Mouse (Mus musculus): Measurements from ENCODE around the gene Calm4.

Gene Calm4

GRCm38 (mm10) chr13:3862325-3862724 lies 24.8 kb downstream of the Calm4 start:
- no peak for DNase-seq

- no peak for DNase-seq
Observed at GRCm38 (mm10) chr13:3862922-3863580, 25.5 kb downstream of the Calm4 start.

DNA sequence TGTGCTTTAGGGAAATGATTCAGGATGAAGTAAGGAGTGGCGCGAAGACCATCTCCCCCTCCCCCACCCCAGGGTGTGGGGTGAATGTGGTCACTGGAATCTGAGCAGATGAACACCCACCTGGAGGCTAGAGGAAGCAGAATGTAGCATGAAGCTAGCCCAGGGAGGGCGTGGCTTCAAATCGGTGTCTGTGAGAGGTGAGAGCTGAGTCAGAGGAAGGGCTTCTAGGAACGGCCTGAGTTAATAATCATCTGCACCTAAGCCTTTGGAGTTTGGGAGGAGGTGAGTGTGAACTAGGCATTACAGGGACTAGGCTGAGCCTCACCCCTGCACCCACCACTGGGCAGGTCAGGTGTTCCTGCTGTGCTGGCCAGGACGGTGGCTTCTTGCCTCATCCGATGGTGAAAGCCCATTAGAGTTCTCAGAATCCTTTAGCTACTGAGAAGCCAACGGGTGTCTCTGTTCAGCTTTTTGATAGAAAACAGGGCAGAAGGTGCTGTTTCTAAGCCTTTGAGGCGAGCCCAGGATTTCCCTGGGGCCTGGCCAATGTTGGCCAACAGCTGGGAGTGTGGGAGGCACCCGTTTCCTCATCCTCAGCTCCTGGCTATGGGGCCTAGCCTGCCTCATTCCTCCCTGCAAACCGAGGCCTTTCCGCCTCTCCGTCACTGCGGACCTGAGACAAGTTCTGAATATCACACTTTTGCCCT lies 28.2 kb downstream of the Calm4 start:
- DNase-seq: no peak

DNA sequence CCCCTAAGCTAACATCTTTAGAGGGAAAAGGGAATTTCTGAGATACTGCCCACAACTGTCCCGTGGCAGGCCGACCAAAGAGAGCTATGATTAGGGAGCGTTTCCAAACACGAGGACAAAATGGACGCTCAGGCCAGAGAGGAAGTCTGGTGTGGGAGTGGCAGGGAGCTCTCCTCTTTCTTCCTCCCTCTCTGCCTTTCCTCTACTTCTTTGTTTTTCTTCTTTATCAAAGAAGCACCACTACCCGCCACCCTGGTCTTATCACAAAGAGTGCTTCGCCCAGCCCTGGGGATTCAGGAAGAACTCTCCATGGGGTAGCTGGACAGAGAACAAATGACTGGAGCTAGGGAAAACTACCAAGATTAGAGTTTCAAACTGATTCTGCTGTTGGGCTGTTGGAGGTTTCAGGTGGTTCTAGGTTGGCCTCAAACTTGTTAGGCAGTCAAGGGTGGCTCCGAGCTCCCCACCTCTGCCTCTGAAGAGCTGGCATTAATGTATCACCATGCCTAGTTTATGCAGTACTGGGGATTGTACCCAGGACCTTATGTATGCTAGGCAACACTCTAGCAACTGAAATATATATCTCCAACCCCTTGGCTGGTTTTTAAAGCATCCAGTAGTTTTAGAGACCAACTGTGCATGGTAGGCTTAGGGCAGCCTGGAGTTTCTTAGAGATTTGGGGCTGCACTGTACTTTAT lies 28.9 kb downstream of the Calm4 start:
- no peak for DNase-seq

DNA sequence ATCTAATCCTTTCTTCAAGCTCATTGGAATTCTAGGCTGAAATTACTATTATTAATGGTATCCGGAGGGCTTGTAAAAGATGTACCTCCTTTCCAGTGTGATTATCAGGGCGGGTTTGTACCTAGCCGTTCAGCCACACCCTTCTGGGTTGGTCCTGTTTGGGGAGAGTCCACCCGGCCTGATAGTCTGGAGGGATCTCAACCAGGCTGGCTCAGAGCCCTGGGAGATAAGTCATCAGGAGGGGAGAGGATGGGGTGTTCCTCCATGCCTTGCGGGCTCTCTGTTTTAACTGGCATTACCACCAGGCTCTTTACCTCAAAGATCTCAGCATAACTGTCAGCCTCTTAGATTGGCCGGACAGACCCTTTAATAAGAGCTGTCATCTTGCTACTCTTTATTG lies 29.6 kb downstream of the Calm4 start:
- no peak for DNase-seq

DNA sequence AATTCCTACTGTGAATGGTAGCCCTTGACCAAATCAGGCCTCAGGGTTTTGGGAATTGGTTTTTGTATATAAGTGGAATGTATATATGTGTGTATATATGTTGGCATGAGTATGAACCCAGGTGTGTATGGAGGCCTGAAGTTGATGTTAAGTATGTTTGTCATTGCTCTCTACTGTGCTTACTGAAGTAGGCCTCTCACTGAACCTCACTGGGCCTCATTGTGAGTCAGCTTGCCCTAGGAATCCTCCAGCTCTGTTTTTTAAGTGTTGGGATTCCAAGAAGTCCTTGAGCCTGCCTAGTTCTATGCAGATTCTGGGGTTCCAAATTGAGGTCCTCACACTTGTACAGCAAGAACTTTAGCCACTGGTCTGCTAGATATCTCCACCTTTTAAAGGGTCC lies 32.3 kb downstream of the Calm4 start:
- DNase-seq: no peak

DNA sequence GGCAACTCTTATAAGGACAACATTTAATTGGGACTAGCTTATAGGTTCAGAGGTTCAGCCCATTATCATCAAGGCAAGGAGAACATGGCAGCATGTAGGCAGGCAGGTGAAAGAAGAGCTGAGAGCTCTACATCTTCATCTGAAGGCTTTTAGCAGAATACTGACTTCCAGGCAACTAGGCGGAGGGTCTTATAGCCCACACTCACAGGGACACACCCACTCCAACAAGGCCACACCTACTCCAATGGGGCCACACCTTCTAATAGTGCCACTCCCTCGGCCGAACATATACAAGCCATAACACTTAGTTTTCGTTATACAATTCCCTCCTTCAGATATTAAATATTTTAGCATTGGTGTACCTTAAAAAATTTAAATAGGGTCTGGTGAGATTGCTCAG lies 35.3 kb downstream of the Calm4 start:
- DNase-seq: no peak

- DNase-seq: no peak
Observed at GRCm38 (mm10) chr13:3876448-3876847, 38.9 kb downstream of the Calm4 start.

GRCm38 (mm10) chr13:3877185-3877584 lies 39.6 kb downstream of the Calm4 start:
- DNase-seq: no peak

GRCm38 (mm10) chr13:3877679-3878220 lies 40.2 kb downstream of the Calm4 start:
- no peak for DNase-seq

GRCm38 (mm10) chr13:3886663-3887062 lies 49.1 kb downstream of the Calm4 start:
- no peak for DNase-seq

All from cerebellum, adult 8-10 months (tissue).